Mouse (Mus musculus) retina, postnatal 1 day (tissue): ENCODE measurements at regions not wholly inside any gene's neighbourhood (a gene's known extent, or its start where the extent isn't known, plus 50 kb on each side); places are given as distances from the start of the nearest gene placed in this dataset.
"Not testable (repeated sequence)": the region's sequence is repeated elsewhere in the genome, so short reads cannot be mapped to it uniquely, and the experiment has no call there.

Source experiments
- DNase-seq: peaks from one replicate; pipeline ENCODE4 v3.0.0-alpha.2; 2012

DNA sequence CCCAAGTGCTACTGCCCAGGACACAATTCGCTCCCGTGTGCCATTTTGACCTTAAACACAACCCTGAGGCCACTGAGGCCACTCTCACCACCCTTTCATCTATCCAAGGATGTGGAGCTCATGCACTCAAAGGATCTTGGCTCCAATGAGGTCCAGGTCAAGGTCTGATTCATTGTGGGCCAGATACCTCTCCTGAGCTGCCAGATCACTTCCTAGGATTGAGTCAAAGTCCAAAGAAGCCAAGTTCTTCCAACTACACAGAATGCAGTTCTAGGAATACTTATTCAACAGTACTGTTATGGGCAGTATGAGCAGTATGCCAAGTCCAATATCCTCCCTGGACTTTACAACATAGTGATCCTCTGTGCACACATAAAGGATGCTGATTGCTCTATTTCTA, 304.9 kb downstream of the Inhba start:
- DNase-seq, result no peak

DNA sequence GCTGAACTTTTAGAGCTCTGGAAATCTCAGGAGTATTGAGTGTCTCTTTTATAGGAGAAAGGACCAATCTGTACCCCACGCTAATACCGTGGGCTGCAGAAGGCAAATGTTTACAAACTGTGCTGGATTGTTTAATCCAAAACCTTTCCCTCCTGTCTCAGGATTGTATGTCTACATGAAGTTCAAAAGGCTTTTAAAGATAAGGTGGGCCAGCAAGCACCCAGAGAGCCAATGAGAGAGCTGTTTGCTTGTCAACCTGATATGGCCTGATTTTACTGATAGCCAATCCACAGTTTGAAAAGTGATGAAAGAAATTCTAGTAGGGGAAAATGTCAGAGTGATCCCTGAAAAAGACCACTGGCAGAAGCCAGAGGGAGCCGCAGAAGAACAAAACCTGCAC, 305.8 kb downstream of the Inhba start:
- DNase-seq, result no peak

DNA sequence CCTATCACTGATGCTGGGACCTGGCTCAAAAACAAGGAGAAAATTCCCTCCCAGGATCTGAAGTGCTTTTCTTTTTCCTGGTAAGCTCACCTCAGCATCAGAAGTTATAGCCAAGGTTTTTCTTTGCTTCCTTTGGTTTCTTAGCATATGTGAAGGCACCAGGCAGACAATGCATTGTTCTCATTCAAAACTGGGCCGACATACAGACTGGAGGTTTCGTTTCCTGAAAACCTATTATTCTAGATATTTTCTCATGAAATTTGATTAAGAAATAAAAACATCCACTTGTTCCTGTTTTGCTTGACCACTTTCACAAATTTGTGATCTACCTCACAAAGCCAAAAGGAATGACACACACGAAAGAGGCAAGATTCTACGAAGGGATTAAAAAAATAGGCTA, 308.7 kb downstream of the Inhba start:
- no peak for DNase-seq

DNA sequence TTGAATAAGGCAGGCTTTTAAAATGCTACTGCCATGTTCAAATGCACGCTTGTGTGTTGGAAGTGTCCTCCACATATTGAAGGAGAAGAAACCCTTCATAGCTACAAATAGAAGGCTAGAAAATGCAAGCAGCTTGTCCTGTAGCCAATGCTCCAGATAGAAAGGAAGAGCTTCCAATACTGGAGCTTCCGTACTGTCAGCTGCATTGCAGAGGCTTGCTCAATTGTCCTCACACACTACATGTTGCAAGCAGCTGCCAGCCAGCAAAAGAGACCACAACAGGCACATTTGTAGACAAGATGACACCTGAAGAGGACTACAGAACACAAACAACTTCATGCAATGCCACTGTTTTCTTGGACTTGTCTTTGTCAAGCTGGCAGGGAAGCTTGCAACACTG, 314.0 kb downstream of the Inhba start:
- no peak for DNase-seq

DNA sequence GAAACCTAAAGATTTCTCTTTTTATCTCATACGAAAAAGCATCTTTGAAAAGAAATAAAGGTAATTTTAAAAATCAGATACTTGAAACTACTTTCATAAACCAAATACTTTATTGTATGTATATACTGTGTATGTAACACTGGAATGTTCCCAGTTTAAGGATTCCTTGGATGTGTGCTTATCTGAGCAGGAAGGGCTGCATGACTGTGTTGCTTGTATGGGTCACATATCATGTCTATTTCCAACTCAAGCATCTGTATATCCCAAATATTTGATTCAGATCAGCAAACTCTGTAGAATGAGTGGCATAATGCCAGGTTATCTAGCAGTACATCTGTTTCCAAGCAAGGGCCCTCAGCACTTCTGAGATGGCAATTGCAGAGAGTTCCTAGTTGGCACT, 330.1 kb downstream of the Inhba start:
- DNase-seq, result no peak

DNA sequence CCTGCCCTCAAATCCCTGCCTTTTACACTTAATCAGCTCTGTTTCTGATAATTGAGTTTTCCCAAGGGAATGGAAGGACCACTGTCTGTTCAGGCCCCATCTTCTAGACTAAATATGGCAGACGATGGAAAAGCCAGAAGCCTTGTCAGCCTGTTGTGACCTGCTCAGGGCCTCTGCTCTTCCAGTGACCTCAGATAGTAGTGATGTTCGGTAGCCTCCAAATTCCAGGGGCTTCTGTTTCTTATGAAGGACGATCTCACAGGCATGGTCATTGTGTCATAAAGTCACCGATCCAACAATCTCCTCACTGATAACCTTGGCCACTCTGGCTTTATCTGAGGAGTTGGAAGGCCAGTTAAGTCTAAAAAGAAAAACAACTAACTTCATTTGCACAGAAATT, 330.5 kb downstream of the Inhba start:
- DNase-seq, result no peak

DNA sequence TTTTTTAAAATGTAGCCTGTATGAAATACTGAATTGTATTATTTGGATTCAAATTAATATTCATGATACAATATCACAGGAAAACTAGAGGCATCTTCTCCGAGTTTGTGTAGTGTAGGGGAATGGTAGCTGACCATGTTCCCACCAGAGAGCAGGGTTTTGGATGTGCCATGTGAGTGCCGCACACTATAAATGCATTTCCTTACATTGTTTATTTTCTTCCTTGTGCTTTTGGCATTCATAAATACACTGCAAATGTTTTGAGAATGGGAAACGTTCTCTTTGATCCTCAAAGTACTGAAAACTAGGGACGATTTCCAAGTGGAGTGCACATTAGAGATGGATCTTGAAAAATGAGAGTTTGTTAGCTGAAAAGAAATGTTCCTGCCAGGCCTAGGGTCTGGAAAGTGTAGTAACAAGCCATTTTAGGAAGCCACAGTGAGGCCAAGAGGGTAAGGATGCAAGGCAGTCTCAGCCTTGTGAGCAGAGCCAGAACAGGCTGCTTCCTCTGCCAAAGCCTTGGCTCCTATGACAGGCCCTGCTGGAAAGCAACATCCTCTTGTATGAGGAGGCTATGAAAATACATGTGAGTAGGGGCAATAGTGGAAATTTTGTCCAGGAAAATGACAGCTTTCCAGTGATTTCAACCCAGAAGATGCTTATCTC, 331.8 kb downstream of the Inhba start:
- DNase-seq, result no peak

DNA sequence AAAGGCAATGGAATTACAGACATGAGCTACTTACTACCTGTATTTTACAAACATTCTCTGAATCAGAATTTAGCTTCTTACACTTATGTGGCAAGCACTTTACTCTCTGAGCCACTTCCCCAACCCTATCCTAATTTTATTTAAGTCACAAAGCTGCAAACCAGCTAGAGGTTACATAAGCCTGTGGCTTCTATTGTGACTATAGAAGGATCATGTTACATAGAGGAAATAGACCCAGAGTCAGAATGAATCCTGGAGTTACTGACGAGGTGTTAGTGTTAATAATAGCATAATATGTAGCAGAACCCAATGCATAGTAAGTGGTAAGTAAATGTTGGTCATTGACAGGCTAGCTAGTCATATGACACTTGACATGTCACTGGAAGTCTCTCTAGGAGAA, 337.7 kb downstream of the Inhba start:
- DNase-seq, result no peak

DNA sequence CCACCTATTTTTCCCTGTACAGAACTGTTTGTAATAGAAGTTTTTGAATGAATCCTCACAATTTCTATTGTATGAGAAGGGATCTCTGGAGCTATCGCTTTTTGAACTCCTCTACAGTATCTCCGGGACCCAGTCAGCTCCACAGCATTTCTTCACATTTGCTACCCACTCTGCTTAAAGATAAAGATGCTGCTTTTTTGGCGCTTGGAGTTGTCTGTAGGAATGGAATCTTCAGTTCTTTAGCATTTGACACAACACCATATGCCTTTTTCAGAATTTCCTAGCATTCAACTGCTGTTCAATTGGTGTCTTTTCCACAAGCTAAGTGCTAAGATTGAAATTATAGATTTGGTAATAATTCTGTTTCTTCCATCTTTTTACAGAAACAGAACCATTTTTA, 338.4 kb downstream of the Inhba start:
- no peak for DNase-seq

DNA sequence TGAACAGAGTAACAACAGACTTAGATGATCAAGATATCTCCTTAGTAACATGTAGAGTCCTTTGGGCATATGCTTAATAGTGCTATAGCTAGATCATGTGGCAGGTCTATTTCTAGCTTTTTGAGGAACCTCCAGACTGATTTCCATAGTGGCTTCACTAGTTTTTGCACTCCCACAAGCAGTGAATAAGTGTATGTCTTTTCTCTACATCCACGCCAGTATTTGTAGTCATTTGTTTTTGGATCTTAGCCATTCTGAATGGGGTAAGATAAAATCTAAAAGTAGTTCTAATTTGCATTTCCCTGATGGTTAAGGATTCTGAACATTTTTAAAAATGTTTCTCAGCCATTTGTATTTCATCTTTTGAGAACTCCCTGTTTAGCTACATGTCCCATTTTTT, 343.7 kb downstream of the Inhba start:
- no peak for DNase-seq

DNA sequence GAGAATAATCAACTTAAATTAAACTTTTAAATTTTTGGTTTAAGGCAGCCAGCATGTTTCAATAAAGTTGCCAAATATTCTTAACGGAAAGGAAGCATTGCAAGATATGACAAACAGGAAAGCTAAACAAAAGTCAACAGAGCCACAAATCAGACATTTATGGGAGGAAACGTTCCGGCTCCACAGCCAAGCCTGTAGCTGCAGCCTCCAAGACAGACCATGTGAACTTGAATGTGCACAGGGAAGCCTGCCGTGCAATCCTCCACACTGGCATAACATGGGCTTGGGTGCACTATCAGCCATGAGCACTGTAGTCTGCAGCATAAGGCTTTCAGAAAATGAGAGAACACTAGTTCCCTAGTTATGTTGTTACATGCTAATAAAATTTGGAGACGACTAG, 367.8 kb downstream of the Inhba start:
- no peak for DNase-seq

DNA sequence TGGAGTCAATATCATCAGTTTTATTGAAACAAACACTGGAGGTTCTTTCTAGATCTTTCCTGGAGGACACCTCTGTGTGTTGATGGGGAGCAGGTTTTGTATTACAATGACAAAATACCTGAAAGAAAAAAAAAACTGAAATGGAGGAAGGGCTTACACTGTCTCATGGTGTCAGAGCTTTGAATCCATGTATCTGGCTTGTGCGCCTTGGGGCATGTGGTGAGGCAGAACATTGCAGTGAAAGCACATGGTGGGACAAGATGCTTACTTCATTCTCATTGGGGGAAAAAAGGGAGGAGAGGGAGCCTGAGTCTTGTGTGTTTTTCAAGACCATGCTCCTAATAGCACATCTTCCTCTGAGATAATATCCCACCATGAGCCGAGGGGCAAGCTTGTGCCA, 368.3 kb downstream of the Inhba start:
- DNase-seq, result no peak

DNA sequence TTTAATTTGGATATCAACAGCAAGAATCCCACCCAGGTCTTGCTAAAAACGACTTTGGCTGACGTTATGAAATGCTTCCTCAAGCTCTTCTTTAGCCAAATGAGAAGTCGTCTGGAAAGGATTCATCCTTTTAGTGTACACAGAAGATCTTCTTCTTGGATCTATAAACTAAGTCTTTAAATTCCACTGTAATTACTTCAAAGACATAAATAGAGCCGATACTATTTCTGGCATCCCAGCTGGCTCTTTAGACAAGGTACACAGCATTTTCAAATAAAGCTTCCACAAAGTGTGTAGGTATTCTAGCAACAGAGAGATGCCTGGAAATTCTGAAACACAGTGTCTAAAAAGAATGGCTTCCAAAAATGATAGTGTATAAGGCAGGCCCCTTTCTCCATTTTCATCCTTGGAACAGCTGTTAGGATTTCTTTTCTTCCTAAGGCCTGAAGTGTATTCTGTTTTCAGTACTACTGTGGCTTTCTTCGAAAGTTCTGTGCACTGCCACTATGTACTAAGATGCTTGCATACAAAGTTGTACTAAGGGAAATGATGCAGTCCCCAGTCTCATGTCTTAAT, 371.4 kb downstream of the Inhba start:
- no peak for DNase-seq

DNA sequence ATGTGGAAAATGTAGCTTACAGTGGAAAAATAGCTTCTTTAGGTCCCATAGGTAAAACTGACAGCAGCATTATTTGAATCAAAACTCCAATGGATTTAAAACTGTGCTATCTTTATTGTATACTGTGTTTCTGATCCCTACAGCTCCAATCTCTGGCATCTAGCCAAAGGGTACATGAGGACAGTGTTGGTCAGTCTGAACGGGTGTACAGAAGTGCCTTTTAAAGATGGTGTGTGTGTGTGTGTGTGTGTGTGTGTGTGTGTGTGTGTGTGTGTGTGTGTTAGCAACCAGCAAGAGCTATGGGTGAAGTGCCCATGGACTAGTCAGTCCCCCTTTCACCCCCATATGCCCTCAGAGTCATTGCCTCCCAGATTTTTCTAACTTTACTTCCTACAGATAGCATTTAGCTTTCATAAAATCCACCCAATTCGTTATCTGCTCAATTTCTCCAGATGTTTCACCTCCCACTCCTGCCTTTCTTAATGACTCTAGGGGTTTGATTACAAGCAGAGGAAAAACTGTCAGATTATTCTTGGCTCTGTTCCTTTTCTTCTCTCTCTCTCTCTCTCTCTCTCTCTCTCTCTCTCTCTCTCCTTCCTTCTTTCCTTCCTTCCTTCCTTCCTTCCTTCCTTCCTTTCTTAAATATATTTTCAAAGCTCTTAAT, 404.8 kb downstream of the Inhba start:
- peak; percentile 6 for DNase-seq

DNA sequence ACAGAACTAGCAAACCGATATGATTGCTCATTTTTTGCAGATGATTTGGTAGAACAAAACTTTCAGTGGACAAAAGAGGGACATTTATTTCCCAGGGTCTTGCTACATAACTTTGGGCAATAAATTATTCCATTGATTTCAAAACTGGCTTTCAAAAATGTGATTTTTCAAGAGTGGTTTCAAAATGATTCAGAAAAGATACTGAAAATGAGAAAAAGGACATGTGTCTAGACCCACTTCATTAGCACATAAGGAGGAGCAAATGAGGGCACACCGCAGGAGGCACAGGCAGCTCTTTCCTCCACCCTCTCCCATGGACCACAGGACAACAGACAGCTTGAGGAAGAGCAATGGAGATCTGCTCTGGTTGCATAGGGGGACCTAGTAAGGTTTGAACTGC, 412.5 kb downstream of the Inhba start:
- no peak for DNase-seq

DNA sequence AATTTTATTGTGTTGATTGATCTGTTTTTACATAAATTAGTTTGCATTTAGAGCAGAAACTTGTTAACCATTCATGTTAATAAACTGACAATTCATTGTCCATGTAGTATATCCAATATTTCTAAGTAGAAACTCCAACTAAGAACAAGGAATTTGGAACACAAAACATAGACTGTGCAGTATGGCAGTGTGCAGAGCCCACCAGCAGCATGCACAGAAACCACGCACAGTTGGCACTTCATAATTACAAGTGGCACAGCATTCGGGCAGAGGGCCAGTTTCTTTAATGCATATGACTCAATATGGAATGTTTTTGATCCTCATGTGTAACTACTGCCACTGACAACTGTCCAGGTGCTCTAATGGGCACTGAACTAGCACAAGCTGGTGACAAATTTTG, 423.8 kb downstream of the Inhba start:
- DNase-seq, result no peak

DNA sequence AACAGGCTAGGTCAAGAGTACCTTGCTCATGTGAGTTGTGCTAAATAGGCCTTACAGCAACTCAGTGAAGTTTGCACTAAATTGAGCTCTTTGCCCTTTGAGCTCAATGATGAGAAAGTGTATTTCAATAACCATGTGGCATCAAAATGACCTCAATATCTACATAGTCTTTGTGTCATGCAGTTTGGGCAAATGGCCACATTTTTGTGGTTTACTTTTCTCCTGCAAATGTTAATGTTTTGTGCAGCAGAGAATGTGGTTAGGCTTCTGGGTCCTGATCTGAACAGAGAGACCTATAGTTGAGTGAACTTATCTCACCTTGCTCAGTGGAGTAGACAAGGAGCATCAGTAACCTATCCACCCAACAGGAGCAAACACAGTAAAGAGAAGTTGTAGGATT, 441.6 kb downstream of the Inhba start:
- no peak for DNase-seq

DNA sequence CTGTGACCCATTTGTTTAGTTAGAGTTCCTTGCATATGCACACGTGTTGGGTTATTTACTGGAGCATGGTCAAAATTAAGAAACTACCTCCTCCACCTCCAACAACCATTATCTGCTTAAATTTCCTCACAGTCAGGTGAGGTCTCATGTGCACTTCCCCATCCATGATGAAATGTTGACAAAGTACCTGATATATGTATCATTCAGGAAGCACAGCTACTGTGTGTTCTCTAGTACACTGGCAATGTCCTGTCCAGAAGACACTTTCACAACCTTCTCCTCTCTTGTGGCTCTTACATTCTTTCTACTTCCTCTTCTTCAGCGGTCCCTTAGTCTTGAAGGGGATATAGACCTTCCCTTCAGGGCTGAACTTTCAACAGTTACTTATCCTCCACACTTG, 448.1 kb downstream of the Inhba start:
- DNase-seq, result no peak

DNA sequence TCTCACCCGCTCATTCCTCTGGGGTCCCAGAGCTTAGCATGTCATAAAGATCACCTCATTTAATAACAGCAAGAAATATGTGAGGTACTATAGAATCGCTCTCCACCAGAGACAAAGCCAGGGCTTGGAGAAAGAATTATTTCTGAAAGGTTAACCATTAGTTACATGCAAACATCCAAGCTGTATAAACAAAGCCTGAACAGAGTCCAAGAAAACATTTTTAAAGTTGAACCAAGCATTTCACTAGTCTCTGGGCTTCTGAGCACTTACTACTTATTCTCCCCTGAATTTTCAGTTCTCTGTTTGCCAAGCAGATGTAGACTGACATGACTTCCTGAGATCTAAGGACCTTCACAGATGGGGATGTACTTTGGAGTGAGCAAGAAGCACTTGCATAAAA, 450.0 kb downstream of the Inhba start:
- DNase-seq, result no peak

DNA sequence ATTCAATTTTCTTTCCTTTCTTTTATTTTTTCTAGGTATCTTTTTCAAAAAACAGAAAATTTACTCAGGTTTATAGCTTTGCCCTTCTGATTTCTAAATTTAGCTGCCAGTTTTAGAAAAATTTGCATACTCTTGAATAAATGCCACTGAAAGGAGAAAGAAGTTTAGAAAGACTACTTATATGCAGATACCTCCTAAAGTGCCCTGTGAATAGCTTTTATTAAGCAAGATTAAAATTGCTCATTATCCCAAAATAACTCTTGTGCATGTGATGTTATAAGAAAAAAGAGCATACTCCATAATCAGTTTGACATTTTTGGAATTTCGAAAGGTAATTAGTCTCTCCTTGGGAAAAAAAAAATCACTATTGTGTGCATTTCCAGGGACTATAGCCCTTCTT, 453.2 kb downstream of the Inhba start:
- no peak for DNase-seq

DNA sequence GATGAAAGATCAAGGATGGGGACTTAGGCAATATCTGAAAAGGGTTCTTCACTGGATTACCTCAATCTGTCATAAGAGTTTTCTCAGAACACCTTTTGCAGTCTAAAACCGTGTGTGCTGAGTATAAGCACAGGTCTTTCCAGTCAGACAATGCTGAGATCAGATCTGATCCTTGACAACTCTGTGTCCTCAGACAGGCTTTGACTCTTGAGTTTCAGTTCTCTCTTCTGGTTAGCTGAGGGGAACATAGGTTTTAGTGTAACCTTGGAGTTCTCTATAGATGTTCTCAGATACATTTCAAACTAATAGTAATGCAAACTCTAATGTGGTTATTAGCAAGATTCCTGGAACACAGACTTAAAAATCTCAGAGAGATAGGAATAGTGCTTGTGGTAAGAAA, 453.7 kb downstream of the Inhba start:
- no peak for DNase-seq

DNA sequence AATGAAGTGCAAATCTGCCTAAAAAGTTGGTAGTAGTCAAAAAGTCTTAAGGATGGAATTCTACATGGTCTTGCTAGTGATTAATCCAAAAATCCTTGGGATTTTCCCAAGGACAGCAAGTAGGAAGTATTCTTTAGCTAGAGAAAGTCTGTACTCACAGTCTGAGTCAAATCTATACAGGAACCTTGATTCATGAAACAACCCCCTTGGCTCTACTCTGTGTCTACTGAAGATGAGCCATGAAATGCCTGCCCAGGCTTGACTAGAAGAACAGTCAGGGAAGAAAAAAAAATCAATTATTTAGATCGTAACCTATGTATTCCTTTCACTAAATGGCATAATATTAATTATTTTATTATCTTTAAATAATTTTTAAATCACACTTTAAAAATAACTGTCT, 454.2 kb downstream of the Inhba start:
- DNase-seq, result no peak

DNA sequence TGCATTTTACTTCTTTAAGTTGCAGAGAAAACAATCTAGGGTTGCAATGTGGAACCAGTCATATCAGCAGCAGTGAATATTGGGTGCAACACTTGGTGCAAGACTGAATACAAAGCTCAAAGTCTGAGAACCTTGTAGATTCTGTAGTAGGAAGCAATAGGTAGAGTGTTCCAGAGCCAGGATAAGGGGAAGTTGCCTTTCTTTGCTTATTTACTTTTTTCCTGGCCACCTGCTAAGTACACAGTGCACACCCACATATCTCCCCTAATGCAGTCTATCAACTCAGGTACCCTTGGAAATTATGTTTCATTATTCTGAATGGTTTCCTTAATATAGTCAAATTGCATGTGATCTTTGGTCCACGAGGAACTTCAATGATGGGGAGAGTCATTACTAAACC, 464.9 kb downstream of the Inhba start:
- no peak for DNase-seq

DNA sequence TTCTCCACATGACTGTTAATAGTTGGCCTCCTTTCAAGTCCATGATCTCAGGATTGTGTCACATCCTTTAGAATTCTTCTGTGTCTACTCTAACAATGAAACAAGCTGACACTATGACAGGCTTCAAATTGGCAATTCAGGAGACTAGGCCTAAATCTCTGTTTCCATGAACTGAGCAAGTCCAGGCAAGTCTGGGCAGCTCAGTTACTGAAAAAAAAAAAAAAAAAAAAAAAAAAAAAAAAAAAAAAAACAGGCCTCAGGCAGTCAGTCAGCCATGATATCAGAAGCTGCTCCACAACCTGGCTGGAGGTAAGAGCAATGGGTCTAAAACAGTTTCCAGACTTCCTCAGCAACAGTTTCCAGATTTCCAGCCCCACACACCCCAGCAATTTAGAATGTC, 475.6 kb downstream of the Inhba start:
- no peak for DNase-seq

DNA sequence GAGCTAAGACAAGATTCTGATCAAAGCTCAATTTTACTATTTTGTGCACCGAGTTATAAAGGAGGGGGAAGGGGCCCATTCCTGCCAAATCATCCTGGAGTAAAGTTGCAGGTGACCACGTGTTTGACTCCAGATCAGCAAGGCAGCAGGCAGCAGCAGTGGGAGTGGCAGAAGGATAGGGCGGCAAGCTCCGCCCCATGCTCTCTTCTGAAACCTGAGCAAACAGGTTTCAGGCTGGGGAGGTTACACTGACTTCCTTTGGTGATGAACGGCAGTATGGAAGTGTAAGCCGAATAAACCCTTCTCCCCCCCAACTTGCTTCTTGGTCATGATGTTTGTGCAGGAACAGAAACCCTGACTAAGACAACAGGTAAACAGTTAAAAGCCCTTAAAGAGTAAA, 479.0 kb downstream of the Inhba start:
- not testable (repeated sequence) for DNase-seq
